Mouse (Mus musculus) brain, embryonic 18.5 days (tissue): ENCODE measurements around the gene Nrip1.

ENCODE experiments used
- DNase-seq: peaks from one replicate; pipeline ENCODE4 v3.0.0-alpha.2; 2012; ENCODE audit warnings: low read depth, low spot score

Gene Nrip1

GRCm38 (mm10) chr16:76316940-76317822 lies 56.4 kb downstream of the Nrip1 start:
- DNase-seq: no peak

- no peak for DNase-seq
Measured at GRCm38 (mm10) chr16:76315642-76316041, 58.0 kb downstream of the Nrip1 start.

- no peak for DNase-seq
Measured at GRCm38 (mm10) chr16:76314013-76314950, 59.3 kb downstream of the Nrip1 start.

GRCm38 (mm10) chr16:76312887-76313420 lies 60.7 kb downstream of the Nrip1 start:
- DNase-seq: no peak

- DNase-seq: no peak
Measured at GRCm38 (mm10) chr16:76310791-76311190, 62.8 kb downstream of the Nrip1 start.

- no peak for DNase-seq
Measured at GRCm38 (mm10) chr16:76310286-76310685, 63.3 kb downstream of the Nrip1 start.

- no peak for DNase-seq
Measured at GRCm38 (mm10) chr16:76309280-76309679, 64.3 kb downstream of the Nrip1 start.

GRCm38 (mm10) chr16:76307039-76307438 lies 66.6 kb downstream of the Nrip1 start:
- no peak for DNase-seq

GRCm38 (mm10) chr16:76306446-76306845 lies 67.2 kb downstream of the Nrip1 start:
- no peak for DNase-seq

GRCm38 (mm10) chr16:76303436-76303835 lies 70.2 kb downstream of the Nrip1 start:
- DNase-seq: no peak

- DNase-seq: no peak
Measured at GRCm38 (mm10) chr16:76301728-76302050, 71.9 kb downstream of the Nrip1 start.

GRCm38 (mm10) chr16:76301037-76301727 lies 72.4 kb downstream of the Nrip1 start:
- no peak for DNase-seq

- no peak for DNase-seq
Measured at GRCm38 (mm10) chr16:76300452-76300851, 73.2 kb downstream of the Nrip1 start.

- DNase-seq: no peak
Measured at GRCm38 (mm10) chr16:76299511-76299910, 74.1 kb downstream of the Nrip1 start.

GRCm38 (mm10) chr16:76295322-76295721 lies 78.3 kb downstream of the Nrip1 start:
- no peak for DNase-seq

GRCm38 (mm10) chr16:76294550-76294949 lies 79.1 kb downstream of the Nrip1 start:
- no peak for DNase-seq

GRCm38 (mm10) chr16:76293765-76294463 lies 79.7 kb downstream of the Nrip1 start:
- no peak for DNase-seq

GRCm38 (mm10) chr16:76293176-76293575 lies 80.5 kb downstream of the Nrip1 start:
- DNase-seq: no peak

GRCm38 (mm10) chr16:76292656-76293055 lies 81.0 kb downstream of the Nrip1 start:
- no peak for DNase-seq

- no peak for DNase-seq
Measured at GRCm38 (mm10) chr16:76291366-76291765, 82.3 kb downstream of the Nrip1 start.

GRCm38 (mm10) chr16:76289495-76289894 lies 84.1 kb downstream of the Nrip1 start:
- DNase-seq: no peak
